Mouse (Mus musculus) kidney, adult 2 months (tissue): Measurements from ENCODE around the gene Foxp1.

Experiments
- CTCF ChIP-seq: fragments of 200-500 bp; conservative IDR thresholded peaks from 2 replicates; pipeline ENCODE4 v1.5.1; 2011; ENCODE audit warnings: low read depth, mild to moderate bottlenecking, control low read depth, low read length, moderate library complexity, mixed read lengths; ENCODE audit not compliant: insufficient read depth, insufficient read length
- POLR2A ChIP-seq: fragments of 200-500 bp; IDR thresholded peaks from one replicate; pipeline ENCODE4 v1.6.1; 2011; ENCODE audit warnings: low read depth, low read length, control low read depth

- no peak for TF ChIP-seq CTCF
- TF ChIP-seq POLR2A, result no peak
Observed at GRCm38 (mm10) chr6:99020570-99021444, 501.7 kb downstream of the Foxp1 start.
